In genomic region chr1:171917305-171918039, GRCm38 (mm10) we compare ENCODE assay signal across 11 mouse cellular contexts. TPM values are rescaled to one million over a fixed set of nuclear protein-coding genes. Genes with fewer than 3 reads are reported as not detected.
DNase-seq lines count a peak whose midpoint lies in the region; TF ChIP-seq lines count a peak whose summit lies in the region.
"Had no signal": no experiment of that assay in that cellular context is flagged by ENCODE, and none has a peak within 500 bp of the region (broad histone marks: within the 10 kb centered on the region; RNA-seq: fewer than 3 reads in every experiment).

Gene Slamf6 (plus strand): TSS chr1:171917515.

- intact Hi-C loops in gastrocnemius, adult 2 months (cut with DNase I): no loop called here

- H3K27me3 ChIP-seq in heart, embryonic 10.5 days (ENCODE audit: insufficient read depth, poor library complexity, severe bottlenecking): no peaks in the 10 kb centered on the region
- no peaks in the 10 kb centered on the region for H3K27me3 ChIP-seq in splenic B cell, adult 2 months (ENCODE audit: control insufficient read depth, insufficient read depth, low read length, poor library complexity, severe bottlenecking)
- H3K27me3 ChIP-seq: embryonic facial prominence, embryonic 12.5 days; midbrain, embryonic 15.5 days had no signal

- H3K27ac ChIP-seq in gastrocnemius, adult 2 months: no peak within 1 kb of the TSS
- no peak within 1 kb of the TSS for H3K27ac ChIP-seq in heart, embryonic 10.5 days
- H3K27ac ChIP-seq: embryonic facial prominence, embryonic 12.5 days; midbrain, embryonic 15.5 days had no signal

- WGBS in heart, embryonic 10.5 days: 65% methylated on average over 14 of the region's 14 CpGs

- H3K4me3 ChIP-seq in gastrocnemius, adult 2 months: no peak within 1 kb of the TSS
- H3K4me3 ChIP-seq in heart, embryonic 10.5 days: peak within 1 kb of the TSS; percentile 12; the same call in 1 of the 2 replicates
- H3K4me3 ChIP-seq: embryonic facial prominence, embryonic 12.5 days; midbrain, embryonic 15.5 days had no signal

- DNase-seq in gastrocnemius, adult 2 months: peak; percentile 17
- no peak for DNase-seq in gastrocnemius, postnatal 4 days (ENCODE audit: low spot score in 2 of 2)
- DNase-seq in heart, embryonic 10.5 days (ENCODE audit: low spot score): no peak
- peak; percentile 45 for DNase-seq in lung, postnatal 36 days
- peak; percentile 86 for DNase-seq in splenic B cell, adult 2 months (ENCODE audit: low read depth, low spot score)
- DNase-seq in layer of hippocampus, postnatal 25 days (ENCODE audit: extremely low spot score in 1 of 2, low spot score in 1 of 2): no peak
- no peak for DNase-seq in adrenal gland, adult 18-20 months (ENCODE audit: low spot score in 2 of 2)
- DNase-seq in c-Kit-positive CD71-positive TER-119-positive erythroid progenitor cells, embryonic 14.5 days (ENCODE audit: low spot score): no peak
- DNase-seq: adrenal gland, adult 8-10 months had no signal

- H3K4me1 ChIP-seq in heart, embryonic 10.5 days: no peaks in the 10 kb centered on the region
- H3K4me1 ChIP-seq: embryonic facial prominence, embryonic 12.5 days; midbrain, embryonic 15.5 days had no signal

- no peaks in the 10 kb centered on the region for H3K36me3 ChIP-seq in heart, embryonic 10.5 days
- H3K36me3 ChIP-seq in splenic B cell, adult 2 months (ENCODE audit: control insufficient read depth, insufficient read depth, low read length, poor library complexity, severe bottlenecking): no peaks in the 10 kb centered on the region
- H3K36me3 ChIP-seq: embryonic facial prominence, embryonic 12.5 days; midbrain, embryonic 15.5 days had no signal

- no peaks in the 10 kb centered on the region for H3K9me3 ChIP-seq in heart, embryonic 10.5 days
- H3K9me3 ChIP-seq: embryonic facial prominence, embryonic 12.5 days; midbrain, embryonic 15.5 days had no signal

- TF ChIP-seq CTCF in gastrocnemius, adult 2 months (IDR thresholded peaks at IDR 0.05): no peak

RNA-seq across cellular contexts. Expression of gene Slamf6, which starts in this region (rescaled TPM):
- not detected for total RNA-seq in gastrocnemius, adult 2 months (2021)
- total RNA-seq in gastrocnemius, postnatal 4 days (2021): under 1 TPM; 0.21 to 0.39 TPM
- 0.08 TPM in 1 of 2 replicates, not detected in the other for polyA plus RNA-seq in heart, embryonic 10.5 days (2016; fragmentation: Nextera tagmentation; extraction: Ambion mirVana)
- total RNA-seq in layer of hippocampus, postnatal 25 days (2021): not detected
- under 1 TPM; 0.30 to 0.35 TPM for total RNA-seq in adrenal gland, adult 18-20 months (2021)
- polyA plus RNA-seq: midbrain, embryonic 15.5 days had no signal

Comparison
In these comparisons a context has a peak if more than half of its experiments do, and no peak if none do; other contexts are left out.
1. Peak in DNase-seq in gastrocnemius, adult 2 months; RNA of the gene not detected or under 1 TPM.
2. DNase-seq: peak in lung, postnatal 36 days (single experiment) and splenic B cell, adult 2 months (single experiment); none in gastrocnemius, postnatal 4 days (0 of 2), heart, embryonic 10.5 days (single experiment), layer of hippocampus, postnatal 25 days (0 of 2), adrenal gland, adult 18-20 months (0 of 2) and c-Kit-positive CD71-positive TER-119-positive erythroid progenitor cells, embryonic 14.5 days (single experiment).